Mouse (Mus musculus) heart, postnatal 10 days (tissue): Measurements from ENCODE around the gene Rnase10. TPM values are rescaled to one million over a fixed set of nuclear protein-coding genes. Genes with fewer than 3 reads are reported as not detected.

ENCODE experiments used
- total RNA-seq, 2 experiments: library from RNA; stranded (reverse); gene quantifications; 2 replicates each; pipeline ENCODE4 v1.2.3; 2021

Rnase10 gene
- total RNA-seq, 2 experiments from 2014 or later, result 0.17 TPM

Other genes with a start within 250 kb of the Rnase10 start
- 10 to 100 TPM; 22.9 to 26.8 TPM for gene Ttc5, start 222.2 kb upstream of the Rnase10 start, total RNA-seq
- not detected for gene Ccnb1ip1, start 200.0 kb upstream of the Rnase10 start, total RNA-seq
- 10 to 100 TPM; 18.7 to 20.0 TPM for gene Parp2, start 199.9 kb upstream of the Rnase10 start, total RNA-seq
- gene Tep1, start 137.2 kb upstream of the Rnase10 start, total RNA-seq, result 10 to 100 TPM; 10.9 to 11.6 TPM
- 1 to 10 TPM; 5.7 to 5.9 TPM for gene Klhl33, start 110.2 kb upstream of the Rnase10 start, total RNA-seq
- 10 to 100 TPM; 59.5 to 66.3 TPM for gene Osgep, start 82.9 kb upstream of the Rnase10 start, total RNA-seq
- gene Apex1, start 82.8 kb upstream of the Rnase10 start, total RNA-seq, result 10 to 100 TPM; 39.5 to 43.4 TPM
- 10 to 100 TPM; 23.7 to 25.4 TPM for gene Pip4p1, start 76.9 kb upstream of the Rnase10 start, total RNA-seq
- gene Pnp, start 76.7 kb upstream of the Rnase10 start, total RNA-seq, result 10 to 100 TPM; 15.2 to 17.3 TPM
- 10 to 100 TPM; 13.0 to 14.4 TPM for gene Gm49342, start 63.2 kb upstream of the Rnase10 start, total RNA-seq
- 1 to 10 TPM in 1 of 2 experiments, under 1 TPM in 1; 0.69 to 1.1 TPM for gene Pnp2, start 51.8 kb upstream of the Rnase10 start, total RNA-seq
- gene Rnase9, start 34.1 kb downstream of the Rnase10 start, total RNA-seq, result not detected
- not detected for gene Rnase11, start 42.4 kb downstream of the Rnase10 start, total RNA-seq
- not detected for gene Rnase12, start 49.9 kb downstream of the Rnase10 start, total RNA-seq
- not detected for gene Olfr750, start 66.7 kb downstream of the Rnase10 start, total RNA-seq
- gene Rnase4, start 83.3 kb downstream of the Rnase10 start, total RNA-seq, result 10 to 100 TPM; 45.4 to 46.9 TPM
- 1 to 10 TPM; 3.2 to 4.0 TPM for gene Ang, start 83.4 kb downstream of the Rnase10 start, total RNA-seq
- not detected for gene Eddm3b, start 106.7 kb downstream of the Rnase10 start, total RNA-seq
- gene Rnase6, start 116.2 kb downstream of the Rnase10 start, total RNA-seq, result under 1 TPM; 0.31 to 0.69 TPM
- under 1 TPM; 0.52 to 0.72 TPM for gene Rnase1, start 139.0 kb downstream of the Rnase10 start, total RNA-seq
- not detected for gene Rnase2b, start 154.5 kb downstream of the Rnase10 start, total RNA-seq
- gene Ang2, start 191.4 kb downstream of the Rnase10 start, total RNA-seq, result not detected
- gene Ear14, start 195.6 kb downstream of the Rnase10 start, total RNA-seq, result not detected
- gene Rnase2a, start 248.4 kb downstream of the Rnase10 start, total RNA-seq, result not detected